Comparison of ENCODE assay signal across 10 mouse cellular contexts in genomic region chr8:88454048-88454696, GRCm38 (mm10).
DNase-seq lines count a peak whose midpoint lies in the region; ATAC-seq and TF ChIP-seq lines count a peak whose summit lies in the region.
"Had no signal": no experiment of that assay in that cellular context is flagged by ENCODE, and none has a peak within 500 bp of the region (broad histone marks: within the 10 kb centered on the region; RNA-seq: fewer than 3 reads in every experiment).

No protein-coding gene starts in this region.

- peaks cover 4% of the 10 kb centered on the region; the same call in 1 of the 2 replicates for H3K9me3 ChIP-seq in embryonic facial prominence, embryonic 12.5 days
- H3K9me3 ChIP-seq in heart, embryonic 16.5 days (replicated peaks; ENCODE audit: control insufficient read depth, low read length), result 0 out of 2 replicates have a peak, but pooled peaks cover 2% of the 10 kb centered on the region
- H3K9me3 ChIP-seq in liver, postnatal 0 days (ENCODE audit: low read length), result no peaks in the 10 kb centered on the region
- H3K9me3 ChIP-seq in neural tube, embryonic 15.5 days (replicated peaks), result no peaks in the 10 kb centered on the region
- H3K9me3 ChIP-seq: G1E had no signal

- TF ChIP-seq EP300 in liver, postnatal 0 days (IDR thresholded peaks at IDR 0.05; ENCODE audit: low read depth), result no peak

- peak overlapping the region; percentile 96 for H3K4me2 ChIP-seq in embryonic facial prominence, embryonic 12.5 days (replicated peaks)
- H3K4me2 ChIP-seq in heart, embryonic 16.5 days (ENCODE audit: low read depth, low read length), result peak overlapping the region; percentile 73
- peak overlapping the region; percentile 78 for H3K4me2 ChIP-seq in liver, postnatal 0 days (ENCODE audit: low read depth, low read length)
- H3K4me2 ChIP-seq in neural tube, embryonic 15.5 days, result peak overlapping the region; percentile 97

- H3K27ac ChIP-seq in embryonic facial prominence, embryonic 12.5 days, result peak overlapping the region; percentile 75
- no peak overlapping the region for H3K27ac ChIP-seq in heart, embryonic 16.5 days (ENCODE audit: low read length)
- no peak overlapping the region for H3K27ac ChIP-seq in liver, postnatal 0 days (ENCODE audit: low read depth)
- peak overlapping the region; percentile 83 for H3K27ac ChIP-seq in neural tube, embryonic 15.5 days (replicated peaks)
- H3K27ac ChIP-seq: macrophage had no signal

- H3K4me3 ChIP-seq in embryonic facial prominence, embryonic 12.5 days, result peak overlapping the region; percentile 53
- H3K4me3 ChIP-seq in heart, embryonic 16.5 days (ENCODE audit: low read length), result peak overlapping the region; percentile 65
- H3K4me3 ChIP-seq in liver, postnatal 0 days (ENCODE audit: low read depth, low read length), result peak overlapping the region; percentile 45
- H3K4me3 ChIP-seq in neural tube, embryonic 15.5 days (replicated peaks), result peak overlapping the region; percentile 59

- peak; percentile 34 for DNase-seq in urinary bladder, adult 2 months (ENCODE audit: low spot score)
- no peak for DNase-seq in urinary bladder, postnatal 10 days (ENCODE audit: low spot score)
- DNase-seq in layer of hippocampus, adult 18-20 months (ENCODE audit: low spot score in 2 of 2), result peak; percentile 17 to 48
- DNase-seq in liver, postnatal 0 days, result peak; percentile 42
- peak; percentile 55 for DNase-seq in yolk sac, embryonic 10.5 days (ENCODE audit: low spot score)

- peak overlapping the region; percentile 68 for H3K9ac ChIP-seq in embryonic facial prominence, embryonic 12.5 days
- H3K9ac ChIP-seq in heart, embryonic 16.5 days (ENCODE audit: low read length), result peak overlapping the region; percentile 60
- no peak overlapping the region for H3K9ac ChIP-seq in liver, postnatal 0 days (replicated peaks)
- H3K9ac ChIP-seq in neural tube, embryonic 15.5 days (replicated peaks), result peak overlapping the region; percentile 69

- H3K27me3 ChIP-seq in embryonic facial prominence, embryonic 12.5 days, result peaks cover 58% of the 10 kb centered on the region
- peaks cover 57% of the 10 kb centered on the region for H3K27me3 ChIP-seq in heart, embryonic 16.5 days (ENCODE audit: control insufficient read depth, insufficient read depth, low read length)
- H3K27me3 ChIP-seq in liver, postnatal 0 days (ENCODE audit: insufficient read depth, low read length), result peaks cover 59% of the 10 kb centered on the region
- peaks cover 22% of the 10 kb centered on the region for H3K27me3 ChIP-seq in neural tube, embryonic 15.5 days (replicated peaks)

- WGBS in embryonic facial prominence, embryonic 12.5 days, result under 1% methylated on average over 72 of the region's 75 CpGs
- WGBS in heart, embryonic 16.5 days, result under 1% methylated on average over 73 of the region's 75 CpGs
- under 1% methylated on average over 60 of the region's 75 CpGs for WGBS in liver, postnatal 0 days (ENCODE audit: insufficient replicate concordance)
- WGBS in neural tube, embryonic 15.5 days, result under 1% methylated on average over 74 of the region's 75 CpGs

- peak; percentile 47; the same call in 1 of the 2 replicates for ATAC-seq in embryonic facial prominence, embryonic 12.5 days (ENCODE audit: insufficient number of reproducible peaks, insufficient read depth, low FRiP score, low TSS enrichment)
- 0 out of 2 replicates have a peak, but pooled peaks have one; percentile 61 for ATAC-seq in heart, embryonic 16.5 days (replicated peaks; ENCODE audit: extremely low read depth, insufficient read depth, low FRiP score)
- no peak for ATAC-seq in liver, postnatal 0 days
- peak; percentile 85 for ATAC-seq in neural tube, embryonic 15.5 days (ENCODE audit: low FRiP score)

- no peaks in the 10 kb centered on the region for H3K36me3 ChIP-seq in embryonic facial prominence, embryonic 12.5 days
- H3K36me3 ChIP-seq in heart, embryonic 16.5 days (ENCODE audit: control insufficient read depth, insufficient read depth), result no peaks in the 10 kb centered on the region
- H3K36me3 ChIP-seq in liver, postnatal 0 days (replicated peaks; ENCODE audit: insufficient read depth, low read length), result no peaks in the 10 kb centered on the region
- H3K36me3 ChIP-seq in neural tube, embryonic 15.5 days, result no peaks in the 10 kb centered on the region
- H3K36me3 ChIP-seq: G1E had no signal

- no peak for TF ChIP-seq CTCF in liver, postnatal 0 days (IDR thresholded peaks at IDR 0.05; ENCODE audit: low read depth)

- H3K4me1 ChIP-seq in embryonic facial prominence, embryonic 12.5 days, result peaks cover 31% of the 10 kb centered on the region
- peaks cover 17% of the 10 kb centered on the region for H3K4me1 ChIP-seq in heart, embryonic 16.5 days (ENCODE audit: control insufficient read depth, insufficient read depth, low read length)
- peaks cover 6% of the 10 kb centered on the region; the same call in 1 of the 2 replicates for H3K4me1 ChIP-seq in liver, postnatal 0 days (ENCODE audit: insufficient read depth)
- peaks cover 43% of the 10 kb centered on the region for H3K4me1 ChIP-seq in neural tube, embryonic 15.5 days

Comparison
In these comparisons a context has a peak if more than half of its experiments do, and no peak if none do; other contexts are left out.
1. H3K27ac ChIP-seq: peak in embryonic facial prominence, embryonic 12.5 days (single experiment) and neural tube, embryonic 15.5 days (single experiment); none in heart, embryonic 16.5 days (single experiment) and liver, postnatal 0 days (single experiment).
2. Peak in every context shown above with its lines, with median percentiles within 50 percentile points of each other: H3K4me2 ChIP-seq and H3K4me3 ChIP-seq.